Mouse (Mus musculus) neural tube, embryonic 12.5 days (tissue): ENCODE measurements around the gene Nek10. TPM values are rescaled to one million over a fixed set of nuclear protein-coding genes. Genes with fewer than 3 reads are reported as not detected.
"Not testable (repeated sequence)": the region's sequence is repeated elsewhere in the genome, so short reads cannot be mapped to it uniquely, and the experiment has no call there.

Experiments
- ATAC-seq: fragments of 200-750 bp; cut with Nextera tagmentation; 2 replicates; pipeline ENCODE4 v1.8.0; 2017; ENCODE audit warnings: low read depth, mild to moderate bottlenecking, moderate TSS enrichment, moderate library complexity; ENCODE audit not compliant: low FRiP score
- H3K27ac ChIP-seq: fragments of 300-500 bp; sonication (generic); 2 replicates; pipeline ENCODE4 v1.5.1; 2016
- H3K27me3 ChIP-seq: fragments of 300-500 bp; sonication (generic); replicated peaks from 2 replicates; pipeline ENCODE4 v1.6.1; 2016; ENCODE audit warnings: mild to moderate bottlenecking
- H3K36me3 ChIP-seq: fragments of 300-500 bp; sonication (generic); 2 replicates; pipeline ENCODE4 v1.6.1; 2016; ENCODE audit warnings: mild to moderate bottlenecking
- H3K4me1 ChIP-seq: fragments of 300-500 bp; sonication (generic); 2 replicates; pipeline ENCODE4 v1.6.1; 2016
- H3K4me2 ChIP-seq: fragments of 300-500 bp; sonication (generic); replicated peaks from 2 replicates; pipeline ENCODE4 v1.6.1; 2016; ENCODE audit warnings: mild to moderate bottlenecking
- H3K4me3 ChIP-seq: fragments of 300-500 bp; sonication (generic); 2 replicates; pipeline ENCODE4 v1.5.1; 2016
- H3K9ac ChIP-seq: fragments of 300-500 bp; sonication (generic); 2 replicates; pipeline ENCODE4 v1.6.1; 2016; ENCODE audit warnings: mild to moderate bottlenecking
- H3K9me3 ChIP-seq: fragments of 300-500 bp; sonication (generic); 2 replicates; pipeline ENCODE4 v1.6.1; 2016; ENCODE audit warnings: mild to moderate bottlenecking
- WGBS: fragments of 180-500 bp; shearing (Covaris S2); methylation state at CpG from one replicate; pipeline ENCODE4 v1.1.7; 2016; 5-methylcytosine and 5-hydroxymethylcytosine counted together
- polyA plus RNA-seq: library from polyadenylated mRNA; unstranded; fragments of >200 nt; fragmentation: Nextera tagmentation; extraction: Ambion mirVana; gene quantifications from 2 replicates; pipeline ENCODE4 v1.2.1, GENCODE M21; 2016

Nek10 gene
- polyA plus RNA-seq, 1 experiment from 2014 or later: not detected

DNA sequence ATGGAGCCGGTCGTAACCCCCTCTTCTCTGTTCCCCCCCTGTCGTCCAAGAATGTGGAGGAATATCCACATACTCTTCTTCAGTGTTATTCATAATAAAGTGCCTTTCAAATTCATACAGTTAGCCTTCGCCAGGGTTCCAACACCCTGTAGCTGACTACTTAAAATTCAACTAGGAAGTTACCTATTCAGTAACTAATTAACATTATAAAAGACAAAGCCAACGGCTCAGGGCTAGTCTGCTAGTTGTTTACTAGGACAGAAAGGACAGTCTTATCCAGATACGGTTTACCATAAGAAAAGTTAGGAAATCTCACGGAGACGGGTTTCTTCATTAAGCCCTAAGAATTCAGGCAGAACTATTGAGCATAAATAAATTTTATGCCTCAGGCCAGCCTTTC is 231.4 kb downstream of the Nek10 start:
- H3K27ac ChIP-seq, H3K36me3 ChIP-seq, H3K4me1 ChIP-seq, H3K4me2 ChIP-seq, H3K9me3 ChIP-seq, ATAC-seq, H3K27me3 ChIP-seq, H3K4me3 ChIP-seq, H3K9ac ChIP-seq: not testable (repeated sequence)
- 82% methylated on average over 8 of the region's 8 CpGs for WGBS

DNA sequence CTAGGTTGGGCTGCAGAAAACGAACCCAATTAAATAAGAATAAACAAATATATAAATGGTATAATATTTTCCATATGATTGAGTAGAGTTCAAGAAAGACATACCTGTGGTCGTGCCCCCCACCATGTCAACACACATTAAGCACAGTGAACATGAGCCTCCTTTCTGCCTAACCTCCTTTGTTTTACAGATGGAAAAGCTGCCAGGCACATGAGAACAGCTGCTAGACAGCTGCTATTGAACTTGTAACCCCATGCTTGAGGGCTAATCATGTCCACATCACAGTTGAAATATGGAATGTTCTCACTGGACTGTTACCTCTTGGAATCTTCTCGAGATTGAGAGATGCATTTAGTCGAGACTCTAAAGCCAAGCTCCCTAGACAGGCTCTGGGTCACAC is 245.0 kb downstream of the Nek10 start:
- H3K4me2 ChIP-seq: no peak overlapping the region
- H3K9ac ChIP-seq: no peak overlapping the region
- WGBS: 81% methylated on average over 4 of the region's 4 CpGs
- no peak overlapping the region for H3K4me3 ChIP-seq
- H3K27ac ChIP-seq: no peak overlapping the region
- H3K27me3 ChIP-seq: no peaks in the 10 kb centered on the region
- no peaks in the 10 kb centered on the region for H3K36me3 ChIP-seq
- ATAC-seq: no peak
- no peaks in the 10 kb centered on the region for H3K9me3 ChIP-seq
- H3K4me1 ChIP-seq: no peaks in the 10 kb centered on the region

DNA sequence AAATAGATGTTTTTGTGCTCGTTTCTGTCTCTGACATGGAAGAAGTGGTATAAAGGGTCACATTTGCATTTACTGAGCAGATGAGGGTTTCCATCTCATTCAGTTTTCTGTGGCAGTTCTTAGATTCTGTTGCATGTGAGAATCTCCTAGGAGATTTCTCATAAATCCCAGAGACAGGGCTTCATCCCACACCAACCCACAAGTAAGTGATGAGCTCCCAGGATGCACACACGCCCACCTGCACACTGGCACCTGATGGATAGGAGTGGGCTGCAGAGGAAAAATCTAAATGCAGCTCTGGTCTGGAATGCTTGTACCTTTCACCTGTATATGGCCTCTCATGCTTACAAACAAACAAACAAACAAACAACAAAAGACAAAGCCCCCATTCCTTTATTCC is 258.3 kb downstream of the Nek10 start:
- Histone ChIP-seq H3K4me3 (no peak overlapping the region), H3K36me3 (no peaks in the 10 kb centered on the region), H3K9me3 (no peaks in the 10 kb centered on the region), H3K4me1 (no peaks in the 10 kb centered on the region), H3K4me2 (no peak overlapping the region), H3K27me3 (no peaks in the 10 kb centered on the region), H3K27ac (no peak overlapping the region), H3K9ac (no peak overlapping the region)
- no peak for ATAC-seq
- WGBS: 74% methylated on average over 2 of the region's 2 CpGs

Other genes starting within 250 kb of the Nek10 start
- 36.3 and 41.4 TPM in 2 replicates for gene Slc4a7, start 101.1 kb upstream of the Nek10 start, polyA plus RNA-seq